Mouse (Mus musculus) MEL (cell line): ENCODE data around the gene Klf1. TPM values are rescaled to one million over a fixed set of nuclear protein-coding genes. Genes with fewer than 3 reads are reported as not detected.
A peak's percentile ranks its signal among the peaks of the same experiment; 100 is the strongest.

Experiments
- DNase-seq: peaks from one replicate; pipeline ENCODE4 v3.0.0; 2011; ENCODE audit warnings: low read depth, low spot score
- H3K27ac ChIP-seq: 2 replicates; pipeline ENCODE4 v1.5.1; 2012; ENCODE audit warnings: low read depth, mild to moderate bottlenecking, control low read depth, low read length, moderate library complexity; ENCODE audit not compliant: control insufficient read depth
- H3K27me3 ChIP-seq, 2 experiments: fragments of 150-350 bp in 1 of 2; sonication (generic) in 1 of 2; 2 replicates each; pipeline ENCODE4 v1.6.1; 2012; ENCODE audit warnings: low read length in 2 of 2, mild to moderate bottlenecking in 2 of 2, improper control_type of control experiment in 1 of 2, moderate library complexity in 1 of 2; ENCODE audit not compliant: insufficient read depth in 2 of 2, control insufficient read depth in 1 of 2
- H3K36me3 ChIP-seq, 2 experiments: 2 replicates each; pipeline ENCODE4 v1.6.1; 2012 to 2014; ENCODE audit warnings: low read length in 2 of 2, improper control_type of control experiment in 1 of 2, inconsistent platforms in 1 of 2, mild to moderate bottlenecking in 1 of 2; ENCODE audit not compliant: insufficient read depth in 2 of 2, control insufficient read depth in 1 of 2
- H3K4me1 ChIP-seq, 2 experiments: fragments of 150-350 bp in 1 of 2; sonication (generic) in 1 of 2; 2 replicates each; pipeline ENCODE4 v1.6.1; 2012; ENCODE audit warnings: low read length in 2 of 2, improper control_type of control experiment in 1 of 2, mild to moderate bottlenecking in 1 of 2; ENCODE audit not compliant: insufficient read depth in 2 of 2, control insufficient read depth in 1 of 2
- H3K4me3 ChIP-seq, 2 experiments: fragments of 150-350 bp in 1 of 2; sonication (generic) in 1 of 2; 2 replicates each; pipeline ENCODE4 v1.5.1; 2012; ENCODE audit warnings: low read depth in 2 of 2, low read length in 2 of 2, mild to moderate bottlenecking in 2 of 2, moderate library complexity in 2 of 2, control low read depth in 1 of 2, improper control_type of control experiment in 1 of 2; ENCODE audit not compliant: control insufficient read depth in 1 of 2, insufficient read depth in 1 of 2
- H3K79me2 ChIP-seq: 2 replicates; pipeline ENCODE4 v1.6.1; 2012; ENCODE audit warnings: mild to moderate bottlenecking, low read length, moderate library complexity; ENCODE audit not compliant: control insufficient read depth, poor library complexity, insufficient read depth
- H3K9ac ChIP-seq: 2 replicates; pipeline ENCODE4 v1.6.1; 2012; ENCODE audit warnings: low read depth, mild to moderate bottlenecking, control low read depth, low read length, moderate library complexity; ENCODE audit not compliant: control insufficient read depth, poor library complexity, severe bottlenecking
- H3K9me3 ChIP-seq: fragments of 150-350 bp; sonication (generic); replicated peaks from 2 replicates; pipeline ENCODE4 v1.6.1; 2012; ENCODE audit warnings: mild to moderate bottlenecking, low read length, improper control_type of control experiment, moderate library complexity; ENCODE audit not compliant: insufficient read depth
- CHD2 ChIP-seq: IDR thresholded peaks from 2 replicates; pipeline ENCODE4 v1.6.1; 2011; ENCODE audit warnings: low read length, improper control_type of control experiment
- CTCF ChIP-seq, 3 experiments: IDR thresholded peaks in 2 of 3; conservative IDR thresholded peaks in 1 of 3; 2 replicates each; pipeline ENCODE4 v1.5.1; 2011 to 2012; ENCODE audit warnings: low read length in 3 of 3, low read depth in 2 of 3, mild to moderate bottlenecking in 2 of 3, improper control_type of control experiment in 1 of 3, inconsistent platforms in 1 of 3, mixed read lengths in 1 of 3, moderate library complexity in 1 of 3; ENCODE audit not compliant: control insufficient read depth in 1 of 3, insufficient read depth in 1 of 3, poor library complexity in 1 of 3, severe bottlenecking in 1 of 3
- ELF1 ChIP-seq: IDR thresholded peaks from 2 replicates; pipeline ENCODE4 v1.6.1; 2014; ENCODE audit warnings: low read depth, mild to moderate bottlenecking, inconsistent platforms, low read length, improper control_type of control experiment, moderate library complexity
- ETS1 ChIP-seq: IDR thresholded peaks from 2 replicates; pipeline ENCODE4 v1.6.1; 2012; ENCODE audit warnings: low read depth, mild to moderate bottlenecking, inconsistent platforms, low read length, improper control_type of control experiment, moderate library complexity
- JUND ChIP-seq: IDR thresholded peaks from 2 replicates; pipeline ENCODE4 v1.6.1; 2011; ENCODE audit warnings: low read depth, mild to moderate bottlenecking, improper control_type of control experiment, low read length
- MAX ChIP-seq: IDR thresholded peaks from 2 replicates; pipeline ENCODE4 v1.6.1; 2011; ENCODE audit warnings: low read length, improper control_type of control experiment
- MXI1 ChIP-seq: IDR thresholded peaks from 2 replicates; pipeline ENCODE4 v1.6.1; 2011; ENCODE audit warnings: mild to moderate bottlenecking, low read depth, low read length, improper control_type of control experiment
- POLR2A ChIP-seq, 2 experiments: IDR thresholded peaks; 2 replicates each; pipeline ENCODE4 v1.6.1; 2011 to 2012; ENCODE audit warnings: low read length in 2 of 2, mild to moderate bottlenecking in 2 of 2, control low read depth in 1 of 2, improper control_type of control experiment in 1 of 2, low read depth in 1 of 2, moderate library complexity in 1 of 2; ENCODE audit not compliant: control insufficient read depth in 1 of 2, insufficient read depth in 1 of 2, poor library complexity in 1 of 2
- POLR2AphosphoS2 ChIP-seq: IDR thresholded peaks from 2 replicates; pipeline ENCODE4 v1.6.1; 2011; ENCODE audit warnings: low read length, improper control_type of control experiment
- RAD21 ChIP-seq: IDR thresholded peaks from 2 replicates; pipeline ENCODE4 v1.6.1; 2011; ENCODE audit warnings: mild to moderate bottlenecking, low read depth, low read length, improper control_type of control experiment
- SIN3A ChIP-seq: IDR thresholded peaks from 2 replicates; pipeline ENCODE4 v1.6.1; 2012; ENCODE audit warnings: low read length, improper control_type of control experiment, inconsistent platforms
- SMC3 ChIP-seq: IDR thresholded peaks from 2 replicates; pipeline ENCODE4 v1.6.1; 2011; ENCODE audit warnings: low read depth, low read length, improper control_type of control experiment
- TAL1 ChIP-seq: IDR thresholded peaks from 2 replicates; pipeline ENCODE4 v1.6.1; 2012; ENCODE audit warnings: mild to moderate bottlenecking, inconsistent platforms, low read length, moderate library complexity, mixed read lengths
- USF2 ChIP-seq, 2 experiments: IDR thresholded peaks; 2 replicates each; pipeline ENCODE4 v1.6.1; 2011 to 2012; ENCODE audit warnings: improper control_type of control experiment in 2 of 2, low read length in 2 of 2, borderline replicate concordance in 1 of 2, inconsistent platforms in 1 of 2, low read depth in 1 of 2, mild to moderate bottlenecking in 1 of 2; ENCODE audit not compliant: insufficient read depth in 1 of 2
- polyA plus RNA-seq, 2 experiments: library from polyadenylated mRNA; stranded (reverse) in 1 of 2; unstranded in 1 of 2; fragments of >175 nt in 1 of 2; fragments of >200 nt in 1 of 2; gene quantifications; 2 replicates each; pipeline versions ENCODE4 v1.2.1 to v1.2.4; 2012; ENCODE audit warnings: low replicate concordance in 2 of 2, low read depth in 1 of 2; ENCODE audit not compliant: insufficient read length in 2 of 2, insufficient read depth in 1 of 2, missing spikeins in 1 of 2
- total RNA-seq: library from RNA; depleted of rRNA; stranded (reverse); fragments of 300-350 nt; gene quantifications from 2 replicates; pipeline ENCODE4 v1.2.3, GENCODE M21; 2012

The Klf1 gene
- total and polyA plus RNA-seq, 3 experiments, result 234 to 262 TPM; not detected in 1

- H3K27me3 ChIP-seq, result peaks cover 0 to 4% of the 10 kb centered on the region in 2 experiments
- no peaks in the 10 kb centered on the region for H3K9me3 ChIP-seq
- H3K4me1 ChIP-seq, result no peaks in the 10 kb centered on the region; a peak in 1 of 4 replicates
- H3K36me3 ChIP-seq, result no peaks in the 10 kb centered on the region
- TF ChIP-seq TAL1 (no peak), CTCF (IDR thresholded peaks at IDR 0.05 in 2 of 3, conservative IDR thresholded peaks at IDR 0.05 in 1 of 3; ENCODE audit: control insufficient read depth in 1 of 3, insufficient read depth in 1 of 3, low read depth in 2 of 3, low read length in 3 of 3, poor library complexity in 1 of 3, severe bottlenecking in 1 of 3) (peak in 1 of 3 experiments; percentile 38; a peak in 2 of 6 replicates)
- H3K79me2 ChIP-seq, result no peaks in the 10 kb centered on the region
- no peak overlapping the region for H3K4me3 ChIP-seq
- H3K27ac ChIP-seq, result no peak overlapping the region
- no peak overlapping the region for H3K9ac ChIP-seq
- DNase-seq, result no peak
Observed at GRCm38 (mm10) chr8:84945633-84946527, 44.2 kb downstream of the Klf1 start.

DNA sequence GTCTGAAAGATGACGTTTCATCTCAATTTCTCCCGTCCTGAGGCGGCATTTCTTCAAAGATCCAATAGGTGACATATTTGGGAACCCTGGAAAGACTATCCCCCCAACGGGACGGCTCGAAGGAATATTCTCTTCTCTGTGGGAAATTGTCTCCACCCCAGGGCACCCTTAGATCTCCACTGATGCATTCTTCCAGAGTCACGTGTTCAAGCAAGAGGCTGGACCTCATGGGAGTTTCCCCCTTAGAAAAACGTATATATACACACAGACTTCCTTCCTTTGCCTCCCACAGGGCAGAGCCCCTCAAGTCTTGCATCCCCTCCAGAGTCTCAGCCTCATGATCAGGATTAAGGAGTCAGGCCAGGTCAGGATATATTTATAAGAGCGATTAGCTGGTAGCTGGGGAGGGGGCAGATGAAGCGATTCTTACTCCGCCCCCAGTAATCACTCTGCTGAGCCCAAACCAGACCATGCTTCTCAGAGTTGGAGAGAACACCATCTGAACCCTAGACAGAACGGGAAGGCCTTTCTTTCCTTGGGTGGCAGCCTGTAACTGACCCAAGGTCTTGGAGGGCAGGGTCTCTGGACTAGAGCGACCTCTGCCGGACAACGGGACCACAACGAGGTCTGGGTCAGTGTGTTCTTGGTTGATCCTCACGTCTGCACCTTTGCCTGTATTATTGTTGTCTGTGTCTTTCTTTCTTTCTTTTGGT is 45.0 kb downstream of the Klf1 start, which contains the start of gene Rtbdn:
Gene Rtbdn, plus strand, starts transcription at position 464 of the 713 bp plus-strand sequence.
- no peaks in the 10 kb centered on the region for H3K36me3 ChIP-seq
- no peaks in the 10 kb centered on the region for H3K9me3 ChIP-seq
- no peak for TF ChIP-seq RAD21
- TF ChIP-seq CHD2, result no peak
- no peak for TF ChIP-seq ETS1
- TF ChIP-seq SMC3, result no peak
- TF ChIP-seq POLR2AphosphoS2, result no peak
- no peak for TF ChIP-seq POLR2A (IDR thresholded peaks at IDR 0.05; ENCODE audit: control insufficient read depth in 1 of 2, insufficient read depth in 1 of 2, low read depth in 1 of 2, low read length in 2 of 2, poor library complexity in 1 of 2)
- no peak for TF ChIP-seq JUND
- no peak within 1 kb of the TSS for H3K27ac ChIP-seq
- peaks cover 0 to 4% of the 10 kb centered on the region in 2 experiments for H3K27me3 ChIP-seq
- H3K9ac ChIP-seq, result no peak within 1 kb of the TSS
- H3K4me3 ChIP-seq, result no peak within 1 kb of the TSS
- no peaks in the 10 kb centered on the region; a peak in 1 of 4 replicates for H3K4me1 ChIP-seq
- DNase-seq, result no peak
- H3K79me2 ChIP-seq, result no peaks in the 10 kb centered on the region

DNA sequence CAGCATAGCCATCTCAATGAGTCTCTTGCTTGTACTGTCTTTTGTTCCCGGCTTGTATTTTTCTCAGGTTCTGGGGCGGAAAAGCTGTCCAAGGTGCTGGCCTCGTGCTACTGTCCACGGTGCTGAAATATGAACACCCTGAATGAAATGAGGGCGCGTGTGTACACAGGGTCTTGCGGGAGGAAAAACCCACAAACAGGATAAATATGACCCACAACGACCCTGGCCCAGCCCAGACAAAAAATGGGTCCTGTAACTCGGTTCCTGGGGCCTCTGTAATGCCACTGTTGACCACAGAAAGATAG is 45.5 kb downstream of the Klf1 start:
- no peaks in the 10 kb centered on the region for H3K36me3 ChIP-seq
- peaks cover 0 to 4% of the 10 kb centered on the region in 2 experiments for H3K27me3 ChIP-seq
- no peak overlapping the region for H3K4me3 ChIP-seq
- no peak overlapping the region for H3K27ac ChIP-seq
- H3K4me1 ChIP-seq, result no peaks in the 10 kb centered on the region; a peak in 1 of 4 replicates
- H3K9ac ChIP-seq, result no peak overlapping the region
- H3K79me2 ChIP-seq, result no peaks in the 10 kb centered on the region
- H3K9me3 ChIP-seq, result no peaks in the 10 kb centered on the region
- peak; percentile 75 for DNase-seq
- peak; percentile 100 for TF ChIP-seq SIN3A
- TF ChIP-seq MXI1, result peak; percentile 98
- no peak for TF ChIP-seq MAX
- no peak for TF ChIP-seq USF2 (IDR thresholded peaks at IDR 0.05; ENCODE audit: borderline replicate concordance in 1 of 2, insufficient read depth in 1 of 2, low read depth in 1 of 2, low read length in 2 of 2)
- TF ChIP-seq ELF1, result no peak
